Mouse (Mus musculus): ENCODE results near the gene Ttll5. TPM values are rescaled to one million over a fixed set of nuclear protein-coding genes. Genes with fewer than 3 reads are reported as not detected.

Ttll5 gene
- polyA plus RNA-seq, 1 experiment from 2014 or later, result 18.7 TPM

GRCm38 (mm10) chr12:86027000-86027399 lies 202.5 kb downstream of the Ttll5 start:
- no peak overlapping the region for H3K9ac ChIP-seq (ENCODE audit: low read length)
- no peaks in the 10 kb centered on the region for H3K27me3 ChIP-seq (ENCODE audit: control insufficient read depth, insufficient read depth, low read length)
- no peaks in the 10 kb centered on the region for H3K4me1 ChIP-seq (ENCODE audit: control insufficient read depth, insufficient read depth, low read length)
- no peak overlapping the region for H3K4me3 ChIP-seq (ENCODE audit: low read depth, low read length)
- no peak overlapping the region for H3K4me2 ChIP-seq
- 81% methylated on average over 5 of the region's 5 CpGs for WGBS
- H3K27ac ChIP-seq (ENCODE audit: low read depth, low read length), result no peak overlapping the region
- no peaks in the 10 kb centered on the region for H3K36me3 ChIP-seq (ENCODE audit: control insufficient read depth, insufficient read depth, low read length)
- ATAC-seq (ENCODE audit: low FRiP score), result no peak
- H3K9me3 ChIP-seq (ENCODE audit: control insufficient read depth, low read length), result no peaks in the 10 kb centered on the region
- DNase-seq (ENCODE audit: low spot score, missing footprints), result no peak

- Histone ChIP-seq H3K4me3 (ENCODE audit: low read depth, low read length) (no peak overlapping the region), H3K27me3 (ENCODE audit: control insufficient read depth, insufficient read depth, low read length) (no peaks in the 10 kb centered on the region), H3K4me1 (ENCODE audit: control insufficient read depth, insufficient read depth, low read length) (no peaks in the 10 kb centered on the region), H3K27ac (ENCODE audit: low read depth, low read length) (no peak overlapping the region), H3K4me2 (no peak overlapping the region), H3K36me3 (ENCODE audit: control insufficient read depth, insufficient read depth, low read length) (no peaks in the 10 kb centered on the region), H3K9ac (ENCODE audit: low read length) (no peak overlapping the region), H3K9me3 (ENCODE audit: control insufficient read depth, low read length) (no peaks in the 10 kb centered on the region)
- DNase-seq (ENCODE audit: low spot score, missing footprints) (no peak), ATAC-seq (ENCODE audit: low FRiP score) (no peak)
- WGBS, result 92% methylated on average over 1 of the region's 1 CpGs
These were observed 203.3 kb downstream of the Ttll5 start for GRCm38 (mm10) chr12:86027747-86028146.

- Histone ChIP-seq H3K9me3 (ENCODE audit: control insufficient read depth, low read length) (no peaks in the 10 kb centered on the region), H3K27ac (ENCODE audit: low read depth, low read length) (no peak overlapping the region), H3K9ac (ENCODE audit: low read length) (no peak overlapping the region), H3K36me3 (ENCODE audit: control insufficient read depth, insufficient read depth, low read length) (no peaks in the 10 kb centered on the region), H3K4me1 (ENCODE audit: control insufficient read depth, insufficient read depth, low read length) (no peaks in the 10 kb centered on the region), H3K4me3 (ENCODE audit: low read depth, low read length) (no peak overlapping the region), H3K4me2 (no peak overlapping the region), H3K27me3 (ENCODE audit: control insufficient read depth, insufficient read depth, low read length) (no peaks in the 10 kb centered on the region)
- ATAC-seq (ENCODE audit: low FRiP score), result no peak
- no peak for DNase-seq (ENCODE audit: low spot score, missing footprints)
- 88% methylated on average over 5 of the region's 5 CpGs for WGBS
These were observed 206.5 kb downstream of the Ttll5 start for GRCm38 (mm10) chr12:86030932-86031331.

- no peak overlapping the region for H3K9ac ChIP-seq (ENCODE audit: low read length)
- peaks cover 8% of the 10 kb centered on the region; the same call in 1 of the 2 replicates for H3K4me1 ChIP-seq (ENCODE audit: control insufficient read depth, insufficient read depth, low read length)
- ATAC-seq (ENCODE audit: low FRiP score) (no peak), DNase-seq (ENCODE audit: low spot score, missing footprints) (no peak)
- H3K9me3 ChIP-seq (ENCODE audit: control insufficient read depth, low read length), result no peaks in the 10 kb centered on the region
- no peaks in the 10 kb centered on the region for H3K36me3 ChIP-seq (ENCODE audit: control insufficient read depth, insufficient read depth, low read length)
- no peaks in the 10 kb centered on the region for H3K27me3 ChIP-seq (ENCODE audit: control insufficient read depth, insufficient read depth, low read length)
- no peak overlapping the region for H3K4me3 ChIP-seq (ENCODE audit: low read depth, low read length)
- no peak overlapping the region for H3K27ac ChIP-seq (ENCODE audit: low read depth, low read length)
- no peak overlapping the region for H3K4me2 ChIP-seq
These were observed 211.1 kb downstream of the Ttll5 start for GRCm38 (mm10) chr12:86035586-86035985.

- Histone ChIP-seq H3K9me3 (ENCODE audit: control insufficient read depth, low read length) (no peaks in the 10 kb centered on the region), H3K4me1 (ENCODE audit: control insufficient read depth, insufficient read depth, low read length) (peaks cover 8% of the 10 kb centered on the region; the same call in 1 of the 2 replicates), H3K9ac (ENCODE audit: low read length) (no peak overlapping the region), H3K36me3 (ENCODE audit: control insufficient read depth, insufficient read depth, low read length) (no peaks in the 10 kb centered on the region), H3K4me2 (no peak overlapping the region), H3K4me3 (ENCODE audit: low read depth, low read length) (no peak overlapping the region), H3K27ac (ENCODE audit: low read depth, low read length) (no peak overlapping the region), H3K27me3 (ENCODE audit: control insufficient read depth, insufficient read depth, low read length) (no peaks in the 10 kb centered on the region)
- WGBS, result 42% methylated on average over 9 of the region's 9 CpGs
- ATAC-seq (ENCODE audit: low FRiP score) (0 out of 2 replicates have a peak, but pooled peaks have one; percentile 33), DNase-seq (ENCODE audit: low spot score, missing footprints) (no peak)
These were observed 212.1 kb downstream of the Ttll5 start for GRCm38 (mm10) chr12:86036368-86037166.

- no peaks in the 10 kb centered on the region for H3K27me3 ChIP-seq (ENCODE audit: control insufficient read depth, insufficient read depth, low read length)
- H3K4me3 ChIP-seq (ENCODE audit: low read depth, low read length), result no peak overlapping the region
- no peak overlapping the region for H3K4me2 ChIP-seq
- peaks cover 8% of the 10 kb centered on the region; the same call in 1 of the 2 replicates for H3K4me1 ChIP-seq (ENCODE audit: control insufficient read depth, insufficient read depth, low read length)
- WGBS, result 28% methylated on average over 12 of the region's 12 CpGs
- H3K9ac ChIP-seq (ENCODE audit: low read length), result no peak overlapping the region
- ATAC-seq (ENCODE audit: low FRiP score) (no peak), DNase-seq (ENCODE audit: low spot score, missing footprints) (peak; percentile 85)
- no peaks in the 10 kb centered on the region for H3K9me3 ChIP-seq (ENCODE audit: control insufficient read depth, low read length)
- no peaks in the 10 kb centered on the region for H3K36me3 ChIP-seq (ENCODE audit: control insufficient read depth, insufficient read depth, low read length)
- no peak overlapping the region for H3K27ac ChIP-seq (ENCODE audit: low read depth, low read length)
These were observed 212.9 kb downstream of the Ttll5 start for GRCm38 (mm10) chr12:86037235-86037921.

- ATAC-seq (ENCODE audit: low FRiP score), result no peak
- Histone ChIP-seq H3K4me2 (no peak overlapping the region), H3K27ac (ENCODE audit: low read depth, low read length) (no peak overlapping the region), H3K36me3 (ENCODE audit: control insufficient read depth, insufficient read depth, low read length) (no peaks in the 10 kb centered on the region), H3K9me3 (ENCODE audit: control insufficient read depth, low read length) (no peaks in the 10 kb centered on the region), H3K9ac (ENCODE audit: low read length) (no peak overlapping the region), H3K27me3 (ENCODE audit: control insufficient read depth, insufficient read depth, low read length) (no peaks in the 10 kb centered on the region), H3K4me1 (ENCODE audit: control insufficient read depth, insufficient read depth, low read length) (peaks cover 8% of the 10 kb centered on the region; the same call in 1 of the 2 replicates), H3K4me3 (ENCODE audit: low read depth, low read length) (no peak overlapping the region)
- no peak for DNase-seq (ENCODE audit: low spot score, missing footprints)
- 84% methylated on average over 5 of the region's 5 CpGs for WGBS
These were observed 214.6 kb downstream of the Ttll5 start for GRCm38 (mm10) chr12:86039078-86039477.

GRCm38 (mm10) chr12:86039751-86040150 lies 215.3 kb downstream of the Ttll5 start:
- WGBS, result 87% methylated on average over 6 of the region's 6 CpGs
- DNase-seq (ENCODE audit: low spot score, missing footprints), result no peak
- ATAC-seq (ENCODE audit: low FRiP score), result no peak

GRCm38 (mm10) chr12:86046141-86046540 lies 221.7 kb downstream of the Ttll5 start:
- no peaks in the 10 kb centered on the region for H3K36me3 ChIP-seq (ENCODE audit: control insufficient read depth, insufficient read depth, low read length)
- no peaks in the 10 kb centered on the region for H3K9me3 ChIP-seq (ENCODE audit: control insufficient read depth, low read length)
- no peak overlapping the region for H3K4me2 ChIP-seq
- 81% methylated on average over 5 of the region's 5 CpGs for WGBS
- no peaks in the 10 kb centered on the region for H3K27me3 ChIP-seq (ENCODE audit: control insufficient read depth, insufficient read depth, low read length)
- DNase-seq (ENCODE audit: low spot score, missing footprints) (no peak), ATAC-seq (ENCODE audit: low FRiP score) (no peak)
- 0 out of 2 replicates have a peak, but pooled peaks cover 2% of the 10 kb centered on the region for H3K4me1 ChIP-seq (ENCODE audit: control insufficient read depth, insufficient read depth, low read length)
- H3K9ac ChIP-seq (ENCODE audit: low read length), result no peak overlapping the region
- H3K4me3 ChIP-seq (ENCODE audit: low read depth, low read length), result no peak overlapping the region
- no peak overlapping the region for H3K27ac ChIP-seq (ENCODE audit: low read depth, low read length)

More at GRCm38 (mm10) chr12:86039751-86040150, 215.3 kb downstream of the Ttll5 start:
- no peaks in the 10 kb centered on the region for H3K36me3 ChIP-seq (ENCODE audit: control insufficient read depth, insufficient read depth, low read length)
- H3K9ac ChIP-seq (ENCODE audit: low read length), result no peak overlapping the region
- no peak overlapping the region for H3K4me2 ChIP-seq
- no peaks in the 10 kb centered on the region for H3K27me3 ChIP-seq (ENCODE audit: control insufficient read depth, insufficient read depth, low read length)
- H3K9me3 ChIP-seq (ENCODE audit: control insufficient read depth, low read length), result no peaks in the 10 kb centered on the region
- no peak overlapping the region for H3K4me3 ChIP-seq (ENCODE audit: low read depth, low read length)
- no peak overlapping the region for H3K27ac ChIP-seq (ENCODE audit: low read depth, low read length)
- peaks cover 8% of the 10 kb centered on the region; the same call in 1 of the 2 replicates for H3K4me1 ChIP-seq (ENCODE audit: control insufficient read depth, insufficient read depth, low read length)

All from midbrain, embryonic 11.5 days (tissue).